Mouse (Mus musculus) large intestine, adult 2 months (tissue): ENCODE measurements around the gene Mrpl27. TPM values are rescaled to one million over a fixed set of nuclear protein-coding genes. Genes with fewer than 3 reads are reported as not detected.

Source experiments
- polyA plus RNA-seq: library from polyadenylated mRNA; depleted of rRNA; stranded (reverse); fragments of >200 nt; gene quantifications from 2 replicates; pipeline ENCODE4 v1.2.3, GENCODE M21; 2012; rRNA removed

The Mrpl27 gene
- polyA plus RNA-seq, 1 experiment, result 60.7 TPM

Other genes starting within 250 kb of the Mrpl27 start
- gene Cacna1g, start 179.6 kb upstream of the Mrpl27 start, polyA plus RNA-seq, result 8.8 and 10.1 TPM in 2 replicates
- gene Spata20, start 167.6 kb upstream of the Mrpl27 start, polyA plus RNA-seq, result 0.05 TPM in 1 of 2 replicates, not detected in the other
- gene Epn3, start 153.8 kb upstream of the Mrpl27 start, polyA plus RNA-seq, result 1.6 and 2.4 TPM in 2 replicates
- gene Mycbpap, start 132.0 kb upstream of the Mrpl27 start, polyA plus RNA-seq, result 0.84 and 1.2 TPM in 2 replicates
- 2.5 and 6.2 TPM in 2 replicates for gene Rsad1, start 104.5 kb upstream of the Mrpl27 start, polyA plus RNA-seq
- 0.63 and 1.1 TPM in 2 replicates for gene Chad, start 88.7 kb upstream of the Mrpl27 start, polyA plus RNA-seq
- 19.8 and 31.8 TPM in 2 replicates for gene Acsf2, start 51.9 kb upstream of the Mrpl27 start, polyA plus RNA-seq
- gene Lrrc59, start 24.0 kb upstream of the Mrpl27 start, polyA plus RNA-seq, result 165 and 204 TPM in 2 replicates
- gene Eme1, start 197 bp downstream of the Mrpl27 start, polyA plus RNA-seq, result 5.9 and 7.3 TPM in 2 replicates
- gene Xylt2, start 23.7 kb downstream of the Mrpl27 start, polyA plus RNA-seq, result 14.7 and 17.7 TPM in 2 replicates
- not detected in 2 replicates for gene Gm11541, start 50.7 kb downstream of the Mrpl27 start, polyA plus RNA-seq
- gene Cdc34b, start 88.0 kb downstream of the Mrpl27 start, polyA plus RNA-seq, result not detected in 2 replicates
- gene Tmem92, start 128.9 kb downstream of the Mrpl27 start, polyA plus RNA-seq, result 0.43 and 1.2 TPM in 2 replicates